Mouse (Mus musculus): ENCODE results near the gene Zcchc12. TPM values are rescaled to one million over a fixed set of nuclear protein-coding genes. Genes with fewer than 3 reads are reported as not detected.

Gene Zcchc12
- polyA plus RNA-seq, 1 experiment, result 0.06 TPM

DNA sequence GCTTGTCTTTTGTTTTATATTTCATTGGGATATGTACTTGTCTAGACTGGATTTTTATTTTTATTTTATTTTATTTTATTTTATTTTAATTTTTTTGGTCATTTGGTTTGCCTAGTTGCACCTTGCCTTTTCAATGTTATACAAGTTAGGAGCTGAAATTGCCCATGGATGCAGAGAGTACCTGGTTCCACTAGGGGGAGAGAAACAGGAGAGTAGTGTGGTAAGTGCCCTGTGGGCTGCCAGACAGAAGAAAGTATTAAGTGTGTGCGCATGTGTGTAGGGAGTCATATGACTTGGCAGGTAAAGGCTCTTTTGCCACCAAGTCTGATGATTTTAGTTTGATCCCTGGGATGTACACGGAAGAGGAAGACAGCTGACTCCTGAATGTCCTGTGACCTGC is 13.8 kb downstream of the Zcchc12 start:
- no peaks in the 10 kb centered on the region for H3K27me3 ChIP-seq (ENCODE audit: control insufficient read depth, insufficient read depth, insufficient read length)
- H3K79me2 ChIP-seq (ENCODE audit: control insufficient read depth, insufficient read depth), result no peaks in the 10 kb centered on the region
- no peaks in the 10 kb centered on the region for H3K36me3 ChIP-seq (ENCODE audit: control insufficient read depth, insufficient read depth)
- H3K4me3 ChIP-seq, result no peak overlapping the region
- no peak overlapping the region for H3K4me2 ChIP-seq (ENCODE audit: low read depth)
- TF ChIP-seq REST (IDR thresholded peaks at IDR 0.05; ENCODE audit: insufficient read depth, insufficient read length) (no peak), SRF (IDR thresholded peaks at IDR 0.05; ENCODE audit: control insufficient read depth, insufficient read length, low read depth) (no peak), MYOG (IDR thresholded peaks at IDR 0.05; ENCODE audit: control insufficient read depth in 1 of 3, insufficient read depth in 1 of 3, insufficient read length in 2 of 3, low read depth in 2 of 3) (no peak), CEBPB (IDR thresholded peaks at IDR 0.05; ENCODE audit: insufficient read depth, poor library complexity, severe bottlenecking) (no peak), MYOD1 (IDR thresholded peaks at IDR 0.05; ENCODE audit: control insufficient read depth in 1 of 3, insufficient read length in 2 of 3, low read depth in 2 of 3) (no peak), TCF3 (IDR thresholded peaks at IDR 0.05; ENCODE audit: insufficient read length, low read depth) (no peak), POLR2A (IDR thresholded peaks at IDR 0.05; ENCODE audit: insufficient read length, low read depth) (no peak), POLR2AphosphoS2 (IDR thresholded peaks at IDR 0.05; ENCODE audit: insufficient read length, low read depth) (no peak), USF1 (IDR thresholded peaks at IDR 0.05; ENCODE audit: low read depth) (no peak), E2F4 (IDR thresholded peaks at IDR 0.05; ENCODE audit: insufficient read depth) (no peak), MAX (IDR thresholded peaks at IDR 0.05; ENCODE audit: low read depth) (no peak), TCF12 (IDR thresholded peaks at IDR 0.05; ENCODE audit: insufficient read depth, poor library complexity, severe bottlenecking) (no peak)
- no peak overlapping the region for H3ac ChIP-seq (ENCODE audit: control insufficient read depth, insufficient read length)

DNA sequence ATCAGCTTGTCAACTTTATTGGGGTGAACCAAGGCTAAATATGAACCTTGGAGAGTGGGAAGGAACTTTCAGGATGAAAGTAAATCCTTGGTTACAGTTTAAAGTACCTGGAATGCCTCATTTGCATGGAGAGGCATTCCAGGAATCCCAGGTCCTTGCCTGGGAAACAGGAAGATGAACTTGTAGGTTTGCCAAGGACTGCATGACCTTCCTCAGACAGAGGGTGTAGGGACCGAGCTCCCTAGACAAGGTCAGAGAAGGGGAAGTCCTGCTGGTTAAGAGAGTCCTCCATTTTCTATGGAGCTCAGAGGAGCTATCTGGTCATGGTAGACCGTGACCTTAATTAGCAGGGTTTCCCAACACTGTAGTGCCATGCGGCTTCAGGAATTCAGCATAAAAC is 15.5 kb downstream of the Zcchc12 start:
- H3K4me2 ChIP-seq (ENCODE audit: low read depth), result no peak overlapping the region
- H3ac ChIP-seq (ENCODE audit: control insufficient read depth, insufficient read length), result no peak overlapping the region
- no peaks in the 10 kb centered on the region for H3K36me3 ChIP-seq (ENCODE audit: control insufficient read depth, insufficient read depth)
- H3K79me2 ChIP-seq (ENCODE audit: control insufficient read depth, insufficient read depth), result no peaks in the 10 kb centered on the region
- no peaks in the 10 kb centered on the region for H3K27me3 ChIP-seq (ENCODE audit: control insufficient read depth, insufficient read depth, insufficient read length)
- no peak overlapping the region for H3K4me3 ChIP-seq
- TF ChIP-seq SRF (IDR thresholded peaks at IDR 0.05; ENCODE audit: control insufficient read depth, insufficient read length, low read depth) (no peak), MYOD1 (IDR thresholded peaks at IDR 0.05; ENCODE audit: control insufficient read depth in 1 of 3, insufficient read length in 2 of 3, low read depth in 2 of 3) (no peak), TCF3 (IDR thresholded peaks at IDR 0.05; ENCODE audit: insufficient read length, low read depth) (no peak), USF1 (IDR thresholded peaks at IDR 0.05; ENCODE audit: low read depth) (no peak), REST (IDR thresholded peaks at IDR 0.05; ENCODE audit: insufficient read depth, insufficient read length) (no peak), CEBPB (IDR thresholded peaks at IDR 0.05; ENCODE audit: insufficient read depth, poor library complexity, severe bottlenecking) (no peak), E2F4 (IDR thresholded peaks at IDR 0.05; ENCODE audit: insufficient read depth) (no peak), POLR2A (IDR thresholded peaks at IDR 0.05; ENCODE audit: insufficient read length, low read depth) (no peak), MAX (IDR thresholded peaks at IDR 0.05; ENCODE audit: low read depth) (no peak), TCF12 (IDR thresholded peaks at IDR 0.05; ENCODE audit: insufficient read depth, poor library complexity, severe bottlenecking) (no peak), POLR2AphosphoS2 (IDR thresholded peaks at IDR 0.05; ENCODE audit: insufficient read length, low read depth) (no peak), MYOG (IDR thresholded peaks at IDR 0.05; ENCODE audit: control insufficient read depth in 1 of 3, insufficient read depth in 1 of 3, insufficient read length in 2 of 3, low read depth in 2 of 3) (no peak)

DNA sequence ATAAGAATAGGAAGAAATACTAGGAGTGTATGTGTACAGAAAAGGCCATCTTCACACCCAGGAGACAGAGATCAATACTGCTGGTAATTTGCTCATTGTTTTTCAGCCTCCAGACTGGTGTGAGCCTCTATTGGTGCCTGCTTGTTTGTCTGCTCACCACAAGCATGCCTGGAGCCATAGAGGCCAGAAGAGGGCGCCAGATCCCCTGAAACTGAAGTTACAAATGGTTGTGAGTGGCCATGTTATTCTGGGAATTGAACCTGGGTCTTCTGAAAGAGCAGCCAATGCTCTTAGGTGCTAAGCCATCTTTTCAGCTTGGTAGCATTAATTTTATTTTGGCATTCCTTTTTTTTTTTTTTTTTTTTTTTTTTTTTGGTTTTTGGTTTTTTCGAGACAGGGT is 25.7 kb downstream of the Zcchc12 start:
- H3K27me3 ChIP-seq (ENCODE audit: control insufficient read depth, insufficient read depth, insufficient read length), result no peaks in the 10 kb centered on the region
- no peaks in the 10 kb centered on the region for H3K36me3 ChIP-seq (ENCODE audit: control insufficient read depth, insufficient read depth)
- H3K79me2 ChIP-seq (ENCODE audit: control insufficient read depth, insufficient read depth), result no peaks in the 10 kb centered on the region
- no peak overlapping the region for H3ac ChIP-seq (ENCODE audit: control insufficient read depth, insufficient read length)
- TF ChIP-seq TCF3 (IDR thresholded peaks at IDR 0.05; ENCODE audit: insufficient read length, low read depth) (no peak), TCF12 (IDR thresholded peaks at IDR 0.05; ENCODE audit: insufficient read depth, poor library complexity, severe bottlenecking) (no peak), MYOG (IDR thresholded peaks at IDR 0.05; ENCODE audit: control insufficient read depth in 1 of 3, insufficient read depth in 1 of 3, insufficient read length in 2 of 3, low read depth in 2 of 3) (no peak), MYOD1 (IDR thresholded peaks at IDR 0.05; ENCODE audit: control insufficient read depth in 1 of 3, insufficient read length in 2 of 3, low read depth in 2 of 3) (no peak), E2F4 (IDR thresholded peaks at IDR 0.05; ENCODE audit: insufficient read depth) (no peak), CEBPB (IDR thresholded peaks at IDR 0.05; ENCODE audit: insufficient read depth, poor library complexity, severe bottlenecking) (no peak), POLR2AphosphoS2 (IDR thresholded peaks at IDR 0.05; ENCODE audit: insufficient read length, low read depth) (no peak), POLR2A (IDR thresholded peaks at IDR 0.05; ENCODE audit: insufficient read length, low read depth) (no peak), SRF (IDR thresholded peaks at IDR 0.05; ENCODE audit: control insufficient read depth, insufficient read length, low read depth) (no peak), USF1 (IDR thresholded peaks at IDR 0.05; ENCODE audit: low read depth) (no peak), REST (IDR thresholded peaks at IDR 0.05; ENCODE audit: insufficient read depth, insufficient read length) (no peak), MAX (IDR thresholded peaks at IDR 0.05; ENCODE audit: low read depth) (no peak)
- H3K4me2 ChIP-seq (ENCODE audit: low read depth), result no peak overlapping the region
- H3K4me3 ChIP-seq, result no peak overlapping the region

DNA sequence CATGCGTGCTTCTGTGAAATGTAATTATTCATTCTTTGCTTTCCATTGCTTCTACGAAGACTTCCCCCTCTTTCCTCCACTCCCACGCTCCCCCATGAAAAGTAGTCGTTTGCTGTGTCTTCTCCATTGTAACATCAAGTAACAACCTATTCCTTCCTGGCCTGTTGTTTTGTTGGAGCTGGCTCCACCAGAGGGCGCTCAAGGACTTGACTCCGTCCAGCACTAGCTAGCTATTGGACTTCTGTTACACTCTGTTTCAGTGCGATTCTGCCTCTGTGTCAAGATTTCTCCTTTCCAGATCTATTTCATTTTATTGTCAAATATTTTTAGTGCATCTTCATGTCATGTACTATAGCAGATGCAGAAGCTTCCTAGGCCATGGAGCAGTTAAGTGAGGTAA is 30.1 kb downstream of the Zcchc12 start:
- TF ChIP-seq TCF3 (IDR thresholded peaks at IDR 0.05; ENCODE audit: insufficient read length, low read depth), result no peak
- TF ChIP-seq USF1 (IDR thresholded peaks at IDR 0.05; ENCODE audit: low read depth), result no peak
- no peaks in the 10 kb centered on the region for H3K27me3 ChIP-seq (ENCODE audit: control insufficient read depth, insufficient read depth, insufficient read length)

DNA sequence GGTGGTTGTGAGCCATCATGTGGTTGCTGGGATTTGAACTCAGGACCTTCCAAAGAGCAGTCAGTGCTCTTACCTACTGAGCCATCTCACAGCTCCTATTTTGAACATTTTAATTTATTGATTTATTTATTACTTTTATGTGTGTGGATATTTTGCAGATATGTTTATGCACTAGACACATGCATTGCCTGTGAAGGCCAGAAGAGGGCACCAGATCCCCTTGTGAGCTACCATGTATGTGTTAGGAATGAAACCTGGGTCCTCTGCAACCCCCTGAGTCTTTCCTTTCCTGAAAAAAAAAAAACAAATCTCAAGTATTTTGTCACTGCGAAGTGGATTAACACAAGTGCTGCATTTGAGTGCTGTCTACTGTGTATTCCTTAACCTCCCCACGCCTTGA is 30.9 kb downstream of the Zcchc12 start:
- no peak overlapping the region for H3K4me2 ChIP-seq (ENCODE audit: low read depth)
- H3K27me3 ChIP-seq (ENCODE audit: control insufficient read depth, insufficient read depth, insufficient read length), result no peaks in the 10 kb centered on the region

More for the DNA sequence above, 30.1 kb downstream of the Zcchc12 start:
- Histone ChIP-seq H3K4me3 (no peak overlapping the region), H3K36me3 (ENCODE audit: control insufficient read depth, insufficient read depth) (no peaks in the 10 kb centered on the region), H3K79me2 (ENCODE audit: control insufficient read depth, insufficient read depth) (no peaks in the 10 kb centered on the region), H3K4me2 (ENCODE audit: low read depth) (no peak overlapping the region), H3ac (ENCODE audit: control insufficient read depth, insufficient read length) (no peak overlapping the region)

More for the DNA sequence above, 30.9 kb downstream of the Zcchc12 start:
- Histone ChIP-seq H3ac (ENCODE audit: control insufficient read depth, insufficient read length) (no peak overlapping the region), H3K4me3 (no peak overlapping the region), H3K79me2 (ENCODE audit: control insufficient read depth, insufficient read depth) (no peaks in the 10 kb centered on the region), H3K36me3 (ENCODE audit: control insufficient read depth, insufficient read depth) (no peaks in the 10 kb centered on the region)
- TF ChIP-seq MYOG (IDR thresholded peaks at IDR 0.05; ENCODE audit: control insufficient read depth in 1 of 3, insufficient read depth in 1 of 3, insufficient read length in 2 of 3, low read depth in 2 of 3) (no peak), E2F4 (IDR thresholded peaks at IDR 0.05; ENCODE audit: insufficient read depth) (no peak), MYOD1 (IDR thresholded peaks at IDR 0.05; ENCODE audit: control insufficient read depth in 1 of 3, insufficient read length in 2 of 3, low read depth in 2 of 3) (no peak), MAX (IDR thresholded peaks at IDR 0.05; ENCODE audit: low read depth) (no peak), CEBPB (IDR thresholded peaks at IDR 0.05; ENCODE audit: insufficient read depth, poor library complexity, severe bottlenecking) (no peak), USF1 (IDR thresholded peaks at IDR 0.05; ENCODE audit: low read depth) (no peak), SRF (IDR thresholded peaks at IDR 0.05; ENCODE audit: control insufficient read depth, insufficient read length, low read depth) (no peak), POLR2A (IDR thresholded peaks at IDR 0.05; ENCODE audit: insufficient read length, low read depth) (no peak), TCF3 (IDR thresholded peaks at IDR 0.05; ENCODE audit: insufficient read length, low read depth) (no peak), POLR2AphosphoS2 (IDR thresholded peaks at IDR 0.05; ENCODE audit: insufficient read length, low read depth) (no peak), TCF12 (IDR thresholded peaks at IDR 0.05; ENCODE audit: insufficient read depth, poor library complexity, severe bottlenecking) (no peak), REST (IDR thresholded peaks at IDR 0.05; ENCODE audit: insufficient read depth, insufficient read length) (no peak)

Measured in myocyte (in vitro differentiated cells).